Comparison of ENCODE assay signal across 13 mouse cellular contexts in the genomic region with DNA sequence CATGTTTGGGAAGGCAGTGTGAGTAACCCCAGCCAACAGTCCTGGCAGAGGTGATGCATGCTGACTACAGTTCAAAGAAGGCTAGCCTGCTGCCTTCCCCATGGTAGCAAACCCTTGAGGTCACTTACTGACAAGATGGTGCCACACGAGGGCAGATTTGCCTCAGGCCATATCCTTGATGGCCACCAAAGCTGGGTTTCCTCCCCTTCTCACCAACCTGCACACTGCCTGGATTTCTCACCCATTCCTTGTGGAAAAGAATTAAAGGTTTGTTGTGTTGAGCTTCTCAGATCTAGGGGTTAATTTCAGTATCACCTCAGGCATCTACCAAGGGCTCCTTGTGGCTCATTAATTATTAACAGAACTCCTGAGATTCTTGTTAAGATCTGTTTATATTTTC. TPM values are rescaled to one million over a fixed set of nuclear protein-coding genes. Genes with fewer than 3 reads are reported as not detected.
A peak's percentile ranks its signal among the peaks of the same experiment; 100 is the strongest.
DNase-seq lines count a peak whose midpoint lies in the region; TF ChIP-seq lines count a peak whose summit lies in the region.
"Had no signal": no experiment of that assay in that cellular context is flagged by ENCODE, and none has a peak within 500 bp of the region (broad histone marks: within the 10 kb centered on the region; RNA-seq: fewer than 3 reads in every experiment).

No protein-coding gene starts in this region.

- TF ChIP-seq POLR2A in cerebellum, adult 2 months (IDR thresholded peaks at IDR 0.05; ENCODE audit: borderline replicate concordance, insufficient read depth, low read length), result no peak

- no peaks in the 10 kb centered on the region for H3K27me3 ChIP-seq in cerebellum, adult 2 months (ENCODE audit: control insufficient read depth, insufficient read depth, low read length)
- H3K27me3 ChIP-seq: heart, embryonic 15.5 days; hindbrain, embryonic 13.5 days; midbrain, embryonic 12.5 days had no signal

- H3K27ac ChIP-seq in cerebellum, adult 2 months (ENCODE audit: insufficient read depth, low read length), result no peak overlapping the region
- H3K27ac ChIP-seq: heart, embryonic 15.5 days; hindbrain, embryonic 13.5 days; midbrain, embryonic 12.5 days had no signal

- TF ChIP-seq CTCF in cerebellum, adult 2 months (IDR thresholded peaks at IDR 0.05; ENCODE audit: borderline replicate concordance, insufficient read depth, low read depth, low read length), result peak; percentile 57

- H3K4me3 ChIP-seq in cerebellum, adult 2 months (replicated peaks; ENCODE audit: insufficient read depth, low read depth, low read length), result no peak overlapping the region
- H3K4me3 ChIP-seq: heart, embryonic 15.5 days; hindbrain, embryonic 13.5 days; midbrain, embryonic 12.5 days had no signal

- 53% methylated on average over 1 of the region's 1 CpGs for WGBS in cerebellum, adult 2 months

- no peaks in the 10 kb centered on the region for H3K4me1 ChIP-seq in cerebellum, adult 2 months (ENCODE audit: control insufficient read depth, insufficient read depth, low read length)
- H3K4me1 ChIP-seq: heart, embryonic 15.5 days; hindbrain, embryonic 13.5 days; midbrain, embryonic 12.5 days had no signal

- peak in 1 of 2 experiments; percentile 8 for DNase-seq in cerebellum, adult 2 months
- DNase-seq in cerebellum, adult 9-11 months, result no peak
- DNase-seq in A20 (ENCODE audit: low read depth, low spot score) (peak; percentile 18), MN1 (ENCODE audit: low spot score) (no peak)
- DNase-seq in kidney, adult 18-20 months, result peak; percentile 50
- peak; percentile 28 to 37 for DNase-seq in kidney, postnatal 36 days
- no peak for DNase-seq in natural killer cell, adult 2 months (ENCODE audit: low spot score in 2 of 2)
- DNase-seq in left cerebral cortex, adult 11 months (ENCODE audit: low spot score), result no peak
- DNase-seq: forebrain, postnatal 0 days had no signal

RNA-seq across cellular contexts. Expression of a gene that starts 37.1 kb away (rescaled TPM):
- polyA plus RNA-seq in cerebellum, adult 2 months (2012; rRNA removed), result 22.5 and 28.0 TPM in 2 replicates
- polyA plus RNA-seq: C2C12 had no signal

Comparison
In these comparisons a context has a peak if more than half of its experiments do, and no peak if none do; other contexts are left out.
1. DNase-seq: peak in A20 (single experiment), kidney, adult 18-20 months (single experiment) and kidney, postnatal 36 days (2 of 2); none in cerebellum, adult 9-11 months (single experiment), MN1 (single experiment), natural killer cell, adult 2 months (0 of 2) and left cerebral cortex, adult 11 months (single experiment).